Mouse (Mus musculus) adipocyte (in vitro differentiated cells): Measurements from ENCODE around the gene Trappc3.

Experiments
- DNase-seq: peaks from one replicate; pipeline ENCODE4 v3.0.0-alpha.2; 2016; ENCODE audit warnings: low spot score

Gene Trappc3

GRCm38 (mm10) chr4:126251655-126252254 lies 10.4 kb upstream of the Trappc3 start:
- DNase-seq: no peak

- no peak for DNase-seq
Observed at GRCm38 (mm10) chr4:126252411-126253237, 9.5 kb upstream of the Trappc3 start.

DNA sequence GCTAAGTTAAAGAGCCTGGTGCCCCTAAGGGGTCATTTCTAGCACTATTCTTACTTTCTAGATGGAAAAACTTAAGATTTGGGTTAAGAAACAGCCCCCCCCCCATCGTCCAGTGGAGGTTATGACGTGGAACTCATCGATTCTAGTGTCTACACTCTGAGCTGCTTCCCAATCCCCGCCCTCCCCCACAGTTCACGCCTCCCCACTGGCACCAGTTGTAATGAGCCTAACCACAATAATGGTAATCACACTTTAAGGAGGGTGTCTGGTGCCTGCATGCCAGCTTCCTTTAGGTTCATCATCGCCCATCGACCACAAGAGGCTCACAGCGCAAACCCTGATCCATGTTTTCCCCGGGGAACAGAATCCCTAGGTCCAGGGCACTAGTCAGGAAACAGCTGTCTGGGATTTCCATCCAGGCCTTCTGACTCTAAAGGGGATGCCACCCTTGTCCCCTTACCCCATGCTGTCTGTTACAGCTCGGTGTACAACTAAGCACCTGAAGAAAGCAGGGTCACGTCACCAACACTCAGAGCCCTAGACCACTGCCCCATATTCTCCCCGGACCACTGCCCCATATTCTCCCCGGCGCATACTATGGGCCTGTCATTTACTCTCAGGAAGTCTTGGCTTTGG lies 8.4 kb upstream of the Trappc3 start:
- DNase-seq: no peak

DNA sequence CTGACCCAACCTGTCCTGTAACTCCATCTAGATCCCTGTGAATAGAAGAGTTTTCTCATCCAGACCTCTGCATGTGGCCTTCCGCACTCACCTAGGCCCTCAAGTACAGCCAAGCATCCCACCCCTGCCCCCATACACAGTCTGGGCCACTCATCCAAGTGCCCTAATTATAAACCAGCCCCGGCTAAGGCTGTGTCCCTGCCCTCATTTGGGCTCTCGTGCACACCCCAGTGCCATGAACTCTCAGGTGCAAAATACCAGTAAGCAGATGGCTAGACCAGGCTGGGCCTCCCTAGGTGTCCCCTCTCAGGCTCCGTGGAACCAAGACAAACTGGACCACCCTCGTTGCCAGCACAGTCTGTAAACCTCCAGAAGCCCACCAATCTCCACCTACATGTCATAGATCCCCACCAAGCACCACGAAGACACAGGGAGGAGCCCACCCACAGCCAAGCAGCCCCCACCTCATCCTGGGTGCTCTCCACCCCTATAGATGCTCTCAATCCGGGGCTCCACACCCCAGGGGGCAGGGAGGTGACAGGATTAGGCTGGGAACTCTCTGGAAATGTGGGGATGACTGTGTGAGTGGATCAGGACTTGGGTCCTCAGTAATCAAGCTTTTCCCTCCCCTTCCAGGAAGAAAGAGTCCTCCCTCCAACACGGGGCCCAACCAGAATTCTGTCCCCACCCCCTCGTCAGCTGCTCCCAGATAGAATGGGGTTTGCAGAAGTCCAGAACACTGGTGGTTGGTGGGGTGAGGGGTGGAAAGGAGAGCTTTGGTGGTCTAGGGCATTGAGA lies 7.6 kb upstream of the Trappc3 start:
- DNase-seq: peak; percentile 65

DNA sequence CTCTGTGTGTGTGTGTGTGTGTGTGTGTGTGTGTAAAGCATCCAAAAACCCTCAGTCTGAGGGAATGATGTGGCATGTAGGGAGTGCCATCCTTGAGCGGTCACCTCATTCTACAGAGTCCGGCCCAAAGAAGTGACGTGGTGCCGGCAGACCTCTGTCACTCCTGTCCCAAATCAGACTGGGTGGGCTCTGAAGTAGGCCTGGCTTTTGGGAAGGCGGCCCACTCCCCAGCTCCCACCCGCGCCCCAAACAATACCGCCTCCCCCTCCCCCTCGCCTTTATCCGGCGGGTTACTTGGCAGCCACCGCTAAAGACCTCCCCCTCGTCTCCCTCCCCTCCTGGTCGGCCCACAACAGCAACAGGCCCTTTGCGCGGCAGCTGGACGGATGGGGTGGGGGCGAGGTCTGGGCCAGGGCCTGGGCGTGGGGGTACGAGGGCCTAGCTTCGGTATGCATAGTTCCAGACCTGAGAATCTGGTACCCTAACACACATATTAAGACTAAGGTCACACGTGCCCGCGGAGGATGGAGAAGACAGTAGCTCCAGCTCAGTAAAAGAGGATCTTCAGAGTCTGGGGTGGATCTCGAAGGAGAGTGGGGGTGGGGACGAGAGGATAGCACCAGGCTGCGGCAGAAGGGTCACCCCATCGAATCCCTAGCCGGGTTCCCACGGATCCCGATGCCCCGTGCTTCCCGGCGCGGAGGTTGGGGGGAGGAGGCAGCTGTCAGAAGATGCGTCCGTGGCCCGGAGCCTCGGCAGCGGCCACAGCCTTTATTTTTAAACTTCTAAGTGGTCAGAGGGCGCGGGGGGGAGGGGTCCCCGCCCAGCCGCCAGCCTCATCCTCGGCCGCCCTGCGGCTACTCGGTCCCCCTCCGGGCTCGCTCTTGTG lies 6.8 kb upstream of the Trappc3 start:
- DNase-seq: peak; percentile 27

DNA sequence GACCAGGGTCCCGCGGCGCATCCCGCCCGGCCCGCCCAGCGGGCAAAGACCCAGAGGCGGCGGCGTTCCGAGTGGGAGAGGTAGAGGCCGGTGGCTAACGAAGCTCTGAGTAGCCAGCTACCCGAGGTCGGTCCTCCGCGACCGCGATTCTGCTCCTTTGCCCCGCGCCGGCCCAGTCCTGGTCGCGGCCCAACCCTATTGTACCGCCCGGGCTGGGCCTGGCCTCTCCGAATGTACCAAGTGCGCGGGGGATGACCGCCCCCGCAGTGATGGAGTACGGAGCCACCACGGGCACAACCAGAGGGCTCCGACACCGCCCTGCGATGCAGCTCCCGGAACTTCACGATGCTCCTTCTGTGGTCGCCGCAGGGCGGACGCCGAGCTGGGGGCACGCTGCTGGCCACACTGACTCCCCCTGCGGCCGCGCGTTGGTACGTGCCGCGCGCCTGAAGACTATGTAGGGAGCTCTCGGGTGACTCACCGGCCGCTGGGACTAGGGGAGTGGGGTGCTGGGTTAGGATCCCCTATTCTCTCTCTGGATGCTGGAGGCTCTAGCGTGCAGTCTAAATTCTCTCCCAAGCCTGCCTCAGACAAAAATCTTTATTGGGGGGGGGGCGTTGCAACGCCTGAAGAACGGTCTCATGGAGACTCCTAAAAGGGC lies 5.9 kb upstream of the Trappc3 start, which contains the start of gene Map7d1:
TSS of gene Map7d1 (minus strand) at position 213 of the 661 bp plus-strand sequence.
- peak; percentile 82 for DNase-seq

GRCm38 (mm10) chr4:126256967-126257881 lies 4.9 kb upstream of the Trappc3 start:
- peak; percentile 37 for DNase-seq

DNA sequence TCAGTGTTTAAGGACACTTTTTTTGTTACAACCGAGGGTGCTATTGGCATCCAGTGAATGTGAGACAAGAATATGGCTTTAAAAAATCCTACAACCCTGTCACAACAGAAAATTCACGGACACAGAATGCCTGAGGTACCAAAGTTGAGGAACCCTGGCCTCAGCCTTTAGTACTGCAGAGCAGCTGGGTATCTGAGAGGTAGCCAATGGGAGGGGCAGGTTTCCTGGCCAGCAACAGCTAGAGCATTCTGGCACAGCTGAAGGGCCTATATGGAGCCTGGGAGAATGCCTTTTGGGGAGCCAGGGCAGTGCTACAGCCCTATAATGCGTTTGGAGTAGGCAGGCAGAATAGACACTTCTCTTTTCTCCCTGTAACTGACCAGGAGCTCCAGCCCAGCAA lies 3.1 kb upstream of the Trappc3 start:
- peak; percentile 61 for DNase-seq

DNA sequence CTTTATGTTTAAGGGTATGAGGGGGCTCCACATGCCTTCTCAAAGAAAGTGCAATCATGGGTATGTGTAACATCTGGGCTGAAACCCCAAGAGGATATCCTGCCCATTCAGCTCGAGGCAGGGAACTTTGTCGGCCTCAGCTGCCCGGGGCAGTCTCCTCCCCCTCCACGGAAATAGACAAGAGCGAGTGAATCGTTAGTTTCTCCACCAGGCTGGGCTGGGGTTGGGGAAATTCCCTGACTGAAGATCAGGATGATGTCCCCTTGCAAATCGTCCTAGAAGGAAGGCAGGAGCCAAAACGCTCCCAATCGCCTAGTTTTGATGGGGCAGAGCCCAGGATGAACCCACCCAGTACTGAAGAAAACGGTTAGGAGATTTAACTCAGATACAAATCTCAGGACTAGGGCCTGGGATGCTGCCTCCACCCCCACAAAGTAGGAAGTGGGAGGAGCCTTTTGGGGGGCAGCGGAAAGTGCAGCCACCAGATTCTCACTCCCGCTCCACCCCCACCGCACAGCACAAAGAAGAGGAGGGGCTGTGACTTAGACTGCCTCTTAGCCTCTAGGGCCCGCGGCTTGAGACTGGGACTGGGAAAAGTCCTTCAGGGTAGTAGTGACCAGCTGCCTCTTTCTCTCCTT lies 2.5 kb upstream of the Trappc3 start:
- peak; percentile 78 for DNase-seq

DNA sequence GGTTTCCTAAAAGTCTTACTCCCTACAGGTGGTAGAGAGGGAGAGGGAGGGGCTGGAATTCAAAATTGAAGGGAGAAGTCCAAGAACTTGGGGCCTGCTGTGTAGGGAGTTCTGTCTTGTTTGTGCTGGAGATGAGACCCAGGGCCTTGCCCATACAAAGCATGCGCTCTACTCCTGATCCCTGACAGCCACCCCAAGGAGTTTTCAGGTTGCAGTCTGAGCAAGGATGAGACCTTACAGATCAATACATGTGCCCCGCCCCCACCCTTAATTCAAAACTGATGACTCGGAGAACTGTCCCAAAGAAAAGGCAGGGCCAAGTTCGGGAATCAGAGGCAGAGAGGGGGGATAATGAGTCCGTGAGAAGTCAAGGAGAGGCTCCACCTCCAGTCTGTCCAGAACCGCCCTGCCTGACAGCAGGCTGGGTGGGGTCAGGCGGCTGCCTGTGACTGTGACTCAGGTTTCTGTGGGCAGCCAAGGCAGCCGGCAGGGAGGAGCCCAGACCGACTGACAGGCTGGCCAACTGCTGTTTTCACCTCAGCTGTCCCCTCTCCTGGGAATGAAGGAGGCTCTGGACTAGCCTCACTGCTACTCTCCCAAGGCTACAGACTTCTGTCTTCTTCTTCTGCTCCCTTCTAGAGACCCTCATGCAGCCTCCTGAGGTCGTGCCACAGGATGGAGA lies 1.5 kb upstream of the Trappc3 start:
- peak; percentile 90 for DNase-seq

- peak; percentile 62 for DNase-seq
Observed at GRCm38 (mm10) chr4:126261266-126261665, 859 bp upstream of the Trappc3 start.

- no peak for DNase-seq
Observed at GRCm38 (mm10) chr4:126261675-126262074, 450 bp upstream of the Trappc3 start.

GRCm38 (mm10) chr4:126269292-126269691 lies 7.2 kb downstream of the Trappc3 start:
- no peak for DNase-seq

DNA sequence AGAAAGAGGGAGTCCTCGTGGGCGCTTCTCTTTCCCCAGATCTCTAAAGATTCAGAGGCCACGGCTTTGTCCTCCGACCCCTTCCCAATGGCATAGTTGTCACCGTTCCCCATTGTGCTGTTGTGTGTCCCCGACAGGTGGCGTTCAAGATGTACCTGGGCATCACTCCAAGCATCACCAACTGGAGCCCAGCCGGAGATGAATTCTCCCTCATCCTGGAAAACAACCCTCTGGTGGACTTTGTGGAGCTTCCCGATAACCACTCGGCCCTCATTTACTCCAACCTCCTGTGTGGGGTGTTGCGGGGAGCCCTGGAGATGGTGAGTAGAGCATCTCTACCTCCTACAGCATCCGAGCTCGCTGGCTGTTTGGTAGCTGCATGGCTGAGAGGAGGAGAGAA lies 11.6 kb downstream of the Trappc3 start:
- no peak for DNase-seq

DNA sequence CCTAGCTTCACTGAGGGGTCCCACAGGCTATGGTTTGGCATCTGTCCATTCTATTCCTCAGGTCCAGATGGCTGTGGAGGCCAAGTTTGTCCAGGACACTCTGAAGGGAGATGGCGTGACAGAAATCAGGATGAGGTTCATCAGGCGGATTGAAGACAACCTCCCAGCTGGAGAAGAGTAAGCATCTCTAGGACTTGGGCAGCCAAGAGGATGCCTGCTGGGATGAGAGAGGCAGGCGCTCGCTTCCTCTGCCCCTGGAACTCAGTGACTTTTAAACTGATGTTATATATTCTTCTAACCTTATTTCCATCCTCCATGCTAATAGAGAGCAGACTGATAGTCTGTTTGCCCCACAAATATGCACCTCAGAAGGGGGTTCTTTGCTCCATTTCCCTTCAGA lies 13.0 kb downstream of the Trappc3 start:
- DNase-seq: no peak

- DNase-seq: no peak
Observed at GRCm38 (mm10) chr4:126275681-126276131, 13.6 kb downstream of the Trappc3 start.

- peak; percentile 74 for DNase-seq
Observed at GRCm38 (mm10) chr4:126277906-126278564, 15.9 kb downstream of the Trappc3 start.

- DNase-seq: no peak
Observed at GRCm38 (mm10) chr4:126278565-126278915, 16.4 kb downstream of the Trappc3 start.
